8 mouse cellular contexts compared by ENCODE assay signal in the genomic region with DNA sequence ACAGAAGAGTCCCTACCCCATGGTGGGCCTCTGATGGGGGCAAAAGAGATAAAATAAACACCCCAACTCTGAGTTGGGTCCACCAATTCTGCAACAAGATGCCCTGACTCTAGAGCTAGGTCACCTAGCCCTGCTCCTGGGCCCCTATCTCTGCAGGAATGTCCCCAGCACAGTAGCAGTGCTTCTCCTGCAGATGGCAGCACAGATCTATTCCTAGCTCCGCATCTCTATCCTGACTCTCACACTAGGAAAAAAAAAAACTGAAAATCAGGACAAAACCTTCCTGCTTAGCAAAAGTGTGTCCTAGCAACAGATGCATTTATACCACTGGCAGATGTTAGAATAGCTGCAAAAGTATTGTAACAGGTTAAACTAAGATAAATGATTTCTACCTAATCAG. TPM values are rescaled to one million over a fixed set of nuclear protein-coding genes. Genes with fewer than 3 reads are reported as not detected.
DNase-seq lines count a peak whose midpoint lies in the region; ATAC-seq and TF ChIP-seq lines count a peak whose summit lies in the region.

No protein-coding gene starts in this region.

- no peak overlapping the region for H3K4me3 ChIP-seq in intestine, postnatal 0 days (ENCODE audit: low read depth, low read length)
- H3K4me3 ChIP-seq in lung, adult 2 months (replicated peaks; ENCODE audit: extremely low read depth, low read depth, low read length) = no peak overlapping the region

- no peak overlapping the region for H3K27ac ChIP-seq in intestine, postnatal 0 days (ENCODE audit: low read depth, low read length)

- no peaks in the 10 kb centered on the region for H3K9me3 ChIP-seq in intestine, postnatal 0 days (ENCODE audit: control insufficient read depth)

- H3K36me3 ChIP-seq in intestine, postnatal 0 days (ENCODE audit: control insufficient read depth, insufficient read depth) = no peaks in the 10 kb centered on the region

- peak; percentile 18 to 62 for DNase-seq in spleen, postnatal 10 days (ENCODE audit: low spot score in 2 of 2)
- DNase-seq in spleen, postnatal 14 days (ENCODE audit: low spot score in 2 of 2) = no peak
- peak; percentile 84 for DNase-seq in brain, adult 2 months (ENCODE audit: low read depth, low spot score)
- peak; percentile 21 for DNase-seq in fibroblast of lung, adult 2 months (ENCODE audit: low read depth)
- no peak for DNase-seq in lung, adult 2 months
- peak; percentile 78 for DNase-seq in retina, embryonic 14.5 days (ENCODE audit: low spot score)

- 12% methylated on average over 1 of the region's 1 CpGs for WGBS in intestine, postnatal 0 days
- WGBS in lung, adult 2 months = 18% methylated on average over 1 of the region's 1 CpGs

- peak; percentile 89 for TF ChIP-seq CTCF in intestine, postnatal 0 days (IDR thresholded peaks at IDR 0.05; ENCODE audit: low read depth)
- peak; percentile 69 for TF ChIP-seq CTCF in lung, adult 2 months (IDR thresholded peaks at IDR 0.05; ENCODE audit: insufficient read depth, low read length)

- TF ChIP-seq POLR2A in lung, adult 2 months (IDR thresholded peaks at IDR 0.05; ENCODE audit: borderline replicate concordance, extremely low read depth, low read depth, low read length) = no peak

- no peak for ATAC-seq in intestine, postnatal 0 days
- ATAC-seq in inflammation-experienced regulatory T-cells, adult 6 months = no peak

- 0 out of 2 replicates have a peak, but pooled peaks cover 11% of the 10 kb centered on the region for H3K4me1 ChIP-seq in intestine, postnatal 0 days (replicated peaks; ENCODE audit: control insufficient read depth, insufficient read depth, low read length)
- no peaks in the 10 kb centered on the region for H3K4me1 ChIP-seq in lung, adult 2 months (ENCODE audit: control insufficient read depth, insufficient read depth, low read length)

- H3K27me3 ChIP-seq in intestine, postnatal 0 days (replicated peaks; ENCODE audit: control insufficient read depth, insufficient read depth, low read length) = no peaks in the 10 kb centered on the region

- H3K9ac ChIP-seq in intestine, postnatal 0 days (ENCODE audit: low read depth, low read length) = no peak overlapping the region

- H3K4me2 ChIP-seq in intestine, postnatal 0 days (replicated peaks; ENCODE audit: low read depth) = no peak overlapping the region

RNA-seq across cellular contexts. Expression of gene Stard5, which starts 37.0 kb away (rescaled TPM):
- polyA plus RNA-seq in intestine, postnatal 0 days (2015; fragmentation: Nextera tagmentation; extraction: Ambion mirVana) = 67.6 and 73.2 TPM in 2 replicates
- polyA plus RNA-seq in lung, adult 2 months (2012; rRNA removed) = 9.0 and 14.3 TPM in 2 replicates
- polyA plus RNA-seq in inflammation-experienced regulatory T-cells, adult 6 months (2017; shearing (Covaris generic)) = 10 to 100 TPM; 25.0 to 41.7 (median 39.5) TPM

Comparison
In these comparisons a context has a peak if more than half of its experiments do, and no peak if none do; other contexts are left out.
1. DNase-seq: peak in spleen, postnatal 10 days (2 of 2), brain, adult 2 months (single experiment), fibroblast of lung, adult 2 months (single experiment) and retina, embryonic 14.5 days (single experiment); none in spleen, postnatal 14 days (0 of 2) and lung, adult 2 months (single experiment).